Mouse (Mus musculus): ENCODE measurements around the gene Hspbp1.

GRCm38 (mm10) chr7:4703195-4703594 lies 18.3 kb upstream of the Hspbp1 start:
- no peak for TF ChIP-seq CTCF (IDR thresholded peaks at IDR 0.05; ENCODE audit: low read depth)
- no peak for TF ChIP-seq EP300 (IDR thresholded peaks at IDR 0.05; ENCODE audit: low read depth)

Data from heart, postnatal 0 days (tissue).